Mouse (Mus musculus): Measurements from ENCODE around the gene Pole2.

GRCm38 (mm10) chr12:69190074-69190473 lies 37.9 kb downstream of the Pole2 start:
- TF ChIP-seq CTCF (IDR thresholded peaks at IDR 0.05; ENCODE audit: insufficient read depth, low read depth, low read length), result no peak
- TF ChIP-seq POLR2A (IDR thresholded peaks at IDR 0.05; ENCODE audit: insufficient read depth, low read depth, low read length), result no peak

All from olfactory bulb, adult 2 months (tissue).